Mouse (Mus musculus): Measurements from ENCODE around the gene Bub3. TPM values are rescaled to one million over a fixed set of nuclear protein-coding genes. Genes with fewer than 3 reads are reported as not detected.

The Bub3 gene
- polyA plus RNA-seq, 1 experiment from 2014 or later = 193 TPM

DNA sequence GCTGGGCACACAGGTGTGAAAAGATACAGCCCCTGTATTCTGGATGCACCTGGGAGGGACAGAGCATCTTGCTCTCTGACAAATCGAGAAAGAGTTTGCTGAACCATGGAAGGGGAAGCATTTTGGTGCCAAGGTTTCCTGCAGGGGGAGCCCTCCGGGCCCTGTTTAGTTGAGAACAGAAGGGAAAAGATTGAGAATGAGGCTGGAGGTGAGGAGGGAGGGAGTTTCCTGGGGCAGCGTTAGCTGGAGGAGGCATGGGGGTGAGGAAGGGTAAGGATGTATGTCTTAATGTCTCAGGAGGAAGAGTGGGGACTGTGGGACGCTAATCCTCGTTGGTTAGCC is 38.4 kb downstream of the Bub3 start:
- WGBS = 5% methylated on average over 5 of the region's 5 CpGs

DNA sequence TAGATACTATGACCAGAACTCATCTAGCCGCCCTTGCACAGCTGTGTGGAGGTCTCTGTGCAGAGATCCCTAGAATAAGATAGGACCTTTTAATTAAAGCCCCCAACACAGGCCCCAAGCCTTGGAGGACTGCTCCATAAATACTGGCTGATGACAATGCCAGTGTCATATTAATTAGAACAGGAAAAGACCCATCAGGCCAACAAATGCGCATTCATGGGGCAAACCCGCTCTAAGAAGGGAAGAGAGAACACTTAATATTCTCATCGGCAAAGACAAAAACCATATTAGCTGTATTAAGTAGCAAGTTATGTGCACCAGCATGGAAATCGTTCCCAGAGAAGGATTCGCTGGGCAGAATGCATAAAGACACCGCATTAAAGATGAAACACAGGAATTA is 42.1 kb downstream of the Bub3 start:
- Histone ChIP-seq H3K36me3 (ENCODE audit: control insufficient read depth, insufficient read depth, low read length) (no peaks in the 10 kb centered on the region), H3K27me3 (replicated peaks; ENCODE audit: control insufficient read depth, insufficient read depth, low read length) (no peaks in the 10 kb centered on the region), H3K4me2 (ENCODE audit: low read depth, low read length) (no peak overlapping the region), H3K27ac (ENCODE audit: low read length) (no peak overlapping the region), H3K4me1 (ENCODE audit: control insufficient read depth, insufficient read depth, low read length) (no peaks in the 10 kb centered on the region), H3K4me3 (ENCODE audit: low read length) (no peak overlapping the region), H3K9me3 (ENCODE audit: control insufficient read depth, low read length) (no peaks in the 10 kb centered on the region), H3K9ac (ENCODE audit: low read depth, low read length) (no peak overlapping the region)
- no peak for ATAC-seq
- 76% methylated on average over 7 of the region's 7 CpGs for WGBS

More for the DNA sequence above, 38.4 kb downstream of the Bub3 start:
- H3K4me1 ChIP-seq (ENCODE audit: control insufficient read depth, insufficient read depth, low read length) = no peaks in the 10 kb centered on the region
- no peak overlapping the region for H3K4me2 ChIP-seq (ENCODE audit: low read depth, low read length)
- ATAC-seq = no peak
- H3K9ac ChIP-seq (ENCODE audit: low read depth, low read length) = no peak overlapping the region
- no peaks in the 10 kb centered on the region for H3K36me3 ChIP-seq (ENCODE audit: control insufficient read depth, insufficient read depth, low read length)
- H3K27ac ChIP-seq (ENCODE audit: low read length) = no peak overlapping the region
- H3K27me3 ChIP-seq (replicated peaks; ENCODE audit: control insufficient read depth, insufficient read depth, low read length) = no peaks in the 10 kb centered on the region
- H3K4me3 ChIP-seq (ENCODE audit: low read length) = no peak overlapping the region
- no peaks in the 10 kb centered on the region for H3K9me3 ChIP-seq (ENCODE audit: control insufficient read depth, low read length)

DNA sequence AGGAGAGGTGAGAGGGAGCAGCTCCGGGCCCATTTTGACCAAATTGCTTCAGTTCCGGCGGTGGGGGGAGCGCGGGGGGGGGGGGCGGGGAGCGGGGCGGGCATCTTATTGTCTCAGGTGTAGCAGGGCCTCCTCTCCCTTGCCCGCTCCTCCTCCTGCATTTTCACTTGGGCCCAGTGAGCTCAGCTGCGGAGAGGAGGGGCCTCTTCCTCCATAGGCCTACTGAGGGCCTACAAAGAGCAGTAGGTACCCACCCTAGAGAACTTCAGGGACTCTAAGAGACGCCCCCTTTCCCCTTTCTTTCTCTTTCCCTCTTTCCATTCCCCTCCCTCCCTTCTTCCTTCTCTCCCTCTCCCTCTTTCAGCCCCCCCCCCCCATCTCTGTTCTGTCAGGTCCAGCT is 43.2 kb downstream of the Bub3 start:
- Histone ChIP-seq H3K9me3 (ENCODE audit: control insufficient read depth, low read length) (no peaks in the 10 kb centered on the region), H3K27me3 (replicated peaks; ENCODE audit: control insufficient read depth, insufficient read depth, low read length) (no peaks in the 10 kb centered on the region), H3K4me3 (ENCODE audit: low read length) (no peak overlapping the region), H3K27ac (ENCODE audit: low read length) (no peak overlapping the region), H3K4me2 (ENCODE audit: low read depth, low read length) (no peak overlapping the region), H3K36me3 (ENCODE audit: control insufficient read depth, insufficient read depth, low read length) (no peaks in the 10 kb centered on the region), H3K9ac (ENCODE audit: low read depth, low read length) (no peak overlapping the region), H3K4me1 (ENCODE audit: control insufficient read depth, insufficient read depth, low read length) (no peaks in the 10 kb centered on the region)
- no peak for ATAC-seq
- 9% methylated on average over 9 of the region's 11 CpGs for WGBS

DNA sequence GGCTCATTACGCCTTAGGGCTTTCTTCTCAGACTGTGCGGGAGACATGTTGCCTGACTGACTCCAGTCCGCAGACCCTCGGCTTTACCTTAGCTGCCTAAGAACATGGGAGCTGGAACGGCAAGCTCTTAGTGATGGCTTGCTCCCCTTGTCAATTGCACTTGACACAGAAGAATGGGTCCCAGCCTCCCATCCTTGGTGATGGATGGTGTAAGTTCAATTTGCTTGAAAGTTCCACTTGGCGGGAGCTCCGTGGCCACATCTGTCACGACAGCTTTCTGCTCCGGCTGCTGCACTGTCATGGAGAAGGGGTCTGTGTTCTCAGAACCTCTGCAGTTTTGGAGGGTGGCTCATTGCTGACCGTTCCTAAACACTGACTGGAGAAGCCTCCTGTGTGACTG is 44.9 kb downstream of the Bub3 start:
- no peaks in the 10 kb centered on the region for H3K36me3 ChIP-seq (ENCODE audit: control insufficient read depth, insufficient read depth, low read length)
- 86% methylated on average over 10 of the region's 10 CpGs for WGBS
- H3K27ac ChIP-seq (ENCODE audit: low read length) = no peak overlapping the region
- no peaks in the 10 kb centered on the region for H3K9me3 ChIP-seq (ENCODE audit: control insufficient read depth, low read length)
- H3K4me1 ChIP-seq (ENCODE audit: control insufficient read depth, insufficient read depth, low read length) = no peaks in the 10 kb centered on the region
- H3K4me3 ChIP-seq (ENCODE audit: low read length) = no peak overlapping the region
- no peak overlapping the region for H3K9ac ChIP-seq (ENCODE audit: low read depth, low read length)
- no peaks in the 10 kb centered on the region for H3K27me3 ChIP-seq (replicated peaks; ENCODE audit: control insufficient read depth, insufficient read depth, low read length)
- H3K4me2 ChIP-seq (ENCODE audit: low read depth, low read length) = no peak overlapping the region
- no peak for ATAC-seq

DNA sequence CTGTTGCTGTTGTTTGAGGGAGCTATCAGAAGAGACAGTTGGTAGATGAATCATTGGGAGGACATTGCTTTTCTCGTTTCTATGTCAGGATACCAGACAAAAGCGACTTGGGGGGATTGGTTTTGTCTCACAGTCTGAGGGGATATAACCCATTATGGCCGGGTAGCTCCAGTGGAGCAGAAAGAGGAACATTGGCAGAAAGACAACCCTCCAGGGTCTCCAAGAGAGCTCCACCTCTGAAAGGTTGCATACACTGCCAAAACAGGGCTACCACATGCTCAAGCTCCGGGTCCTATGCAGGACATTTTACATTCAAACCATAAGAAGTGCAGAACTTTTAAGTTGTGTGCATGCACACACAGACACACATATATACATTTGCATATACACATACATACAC is 45.5 kb downstream of the Bub3 start:
- H3K4me3 ChIP-seq (ENCODE audit: low read length) = no peak overlapping the region
- no peak overlapping the region for H3K27ac ChIP-seq (ENCODE audit: low read length)
- no peaks in the 10 kb centered on the region for H3K4me1 ChIP-seq (ENCODE audit: control insufficient read depth, insufficient read depth, low read length)
- ATAC-seq = no peak
- 72% methylated on average over 4 of the region's 4 CpGs for WGBS
- H3K9me3 ChIP-seq (ENCODE audit: control insufficient read depth, low read length) = no peaks in the 10 kb centered on the region
- H3K9ac ChIP-seq (ENCODE audit: low read depth, low read length) = no peak overlapping the region
- no peak overlapping the region for H3K4me2 ChIP-seq (ENCODE audit: low read depth, low read length)
- H3K27me3 ChIP-seq (replicated peaks; ENCODE audit: control insufficient read depth, insufficient read depth, low read length) = no peaks in the 10 kb centered on the region
- H3K36me3 ChIP-seq (ENCODE audit: control insufficient read depth, insufficient read depth, low read length) = no peaks in the 10 kb centered on the region

DNA sequence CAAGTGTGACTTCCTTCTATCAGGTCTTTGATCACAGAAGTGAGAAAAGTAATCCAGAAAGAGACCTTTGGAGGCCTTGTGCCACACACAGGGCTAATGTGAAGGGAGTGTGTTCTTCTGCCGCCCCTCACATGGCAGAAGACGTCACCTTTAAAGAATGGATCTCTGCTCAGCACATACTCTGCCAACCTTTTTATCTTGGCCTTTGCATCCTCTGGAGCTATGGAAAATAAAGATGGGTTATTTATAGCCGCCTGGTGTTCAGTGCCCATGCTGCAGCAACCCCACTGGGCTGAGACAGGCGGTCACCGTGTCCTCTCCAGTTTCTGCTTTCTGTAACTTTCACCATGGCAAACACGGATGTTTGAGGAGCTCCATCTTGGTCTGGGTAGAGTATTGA is 48.0 kb downstream of the Bub3 start:
- no peak overlapping the region for H3K4me2 ChIP-seq (ENCODE audit: low read depth, low read length)
- H3K4me1 ChIP-seq (ENCODE audit: control insufficient read depth, insufficient read depth, low read length) = no peaks in the 10 kb centered on the region
- H3K9me3 ChIP-seq (ENCODE audit: control insufficient read depth, low read length) = no peaks in the 10 kb centered on the region
- no peak overlapping the region for H3K4me3 ChIP-seq (ENCODE audit: low read length)
- H3K27ac ChIP-seq (ENCODE audit: low read length) = no peak overlapping the region
- 91% methylated on average over 6 of the region's 6 CpGs for WGBS
- ATAC-seq = no peak
- no peaks in the 10 kb centered on the region for H3K36me3 ChIP-seq (ENCODE audit: control insufficient read depth, insufficient read depth, low read length)
- H3K9ac ChIP-seq (ENCODE audit: low read depth, low read length) = no peak overlapping the region
- H3K27me3 ChIP-seq (replicated peaks; ENCODE audit: control insufficient read depth, insufficient read depth, low read length) = no peaks in the 10 kb centered on the region

DNA sequence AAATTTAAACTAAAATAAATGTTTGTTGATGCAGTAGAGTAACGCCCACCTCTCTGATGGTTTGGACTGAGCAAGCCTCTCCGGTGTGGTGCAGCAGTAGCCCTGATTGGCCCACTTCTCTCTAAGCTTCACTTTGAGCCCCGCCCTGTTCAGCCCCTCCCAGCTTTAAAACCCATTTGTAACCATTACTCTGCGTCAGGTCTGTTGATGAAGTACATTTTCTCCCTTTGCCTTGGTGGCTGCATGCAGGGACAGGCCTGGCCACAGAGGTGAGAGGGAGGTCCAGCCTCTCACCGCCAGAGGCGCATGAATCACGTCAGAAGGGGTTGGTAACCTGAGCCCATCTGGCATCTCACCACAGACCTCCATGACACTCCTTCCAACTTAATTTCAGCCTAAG is 49.7 kb downstream of the Bub3 start:
- no peaks in the 10 kb centered on the region for H3K36me3 ChIP-seq (ENCODE audit: control insufficient read depth, insufficient read depth, low read length)
- H3K9ac ChIP-seq (ENCODE audit: low read depth, low read length) = no peak overlapping the region
- no peaks in the 10 kb centered on the region for H3K9me3 ChIP-seq (ENCODE audit: control insufficient read depth, low read length)
- no peak overlapping the region for H3K4me2 ChIP-seq (ENCODE audit: low read depth, low read length)
- no peaks in the 10 kb centered on the region for H3K27me3 ChIP-seq (replicated peaks; ENCODE audit: control insufficient read depth, insufficient read depth, low read length)
- H3K4me1 ChIP-seq (ENCODE audit: control insufficient read depth, insufficient read depth, low read length) = no peaks in the 10 kb centered on the region
- WGBS = 25% methylated on average over 7 of the region's 7 CpGs
- H3K4me3 ChIP-seq (ENCODE audit: low read length) = no peak overlapping the region
- ATAC-seq = no peak
- no peak overlapping the region for H3K27ac ChIP-seq (ENCODE audit: low read length)

Other genes with a start within 250 kb of the Bub3 start
- gene Cuzd1, start 237.9 kb upstream of the Bub3 start, polyA plus RNA-seq (2015; fragmentation: Nextera tagmentation; extraction: Ambion mirVana) = 1.5 and 1.9 TPM in 2 replicates
- gene Fam24b, start 230.7 kb upstream of the Bub3 start, polyA plus RNA-seq (2015; fragmentation: Nextera tagmentation; extraction: Ambion mirVana) = not detected in 2 replicates
- not detected in 2 replicates for gene Fam24a, start 226.4 kb upstream of the Bub3 start, polyA plus RNA-seq (2015; fragmentation: Nextera tagmentation; extraction: Ambion mirVana)
- gene 2310057M21Rik, start 197.5 kb upstream of the Bub3 start, polyA plus RNA-seq (2015; fragmentation: Nextera tagmentation; extraction: Ambion mirVana) = 20.0 TPM in 2 replicates
- 70.1 and 71.4 TPM in 2 replicates for gene Pstk, start 189.1 kb upstream of the Bub3 start, polyA plus RNA-seq (2015; fragmentation: Nextera tagmentation; extraction: Ambion mirVana)
- gene Ikzf5, start 149.7 kb upstream of the Bub3 start, polyA plus RNA-seq (2015; fragmentation: Nextera tagmentation; extraction: Ambion mirVana) = 8.1 and 9.4 TPM in 2 replicates
- 70.5 and 75.2 TPM in 2 replicates for gene Acadsb, start 149.6 kb upstream of the Bub3 start, polyA plus RNA-seq (2015; fragmentation: Nextera tagmentation; extraction: Ambion mirVana)
- 0.53 and 0.54 TPM in 2 replicates for gene Hmx3, start 17.4 kb upstream of the Bub3 start, polyA plus RNA-seq (2015; fragmentation: Nextera tagmentation; extraction: Ambion mirVana)
- gene Hmx2, start 11.4 kb upstream of the Bub3 start, polyA plus RNA-seq (2015; fragmentation: Nextera tagmentation; extraction: Ambion mirVana) = 0.39 and 0.68 TPM in 2 replicates